Mouse (Mus musculus): ENCODE measurements around the gene Ptger4.
"Not testable (repeated sequence)": the region's sequence is repeated elsewhere in the genome, so short reads cannot be mapped to it uniquely, and the experiment has no call there.

Gene Ptger4

GRCm38 (mm10) chr15:5238073-5238472, 5.9 kb downstream of the Ptger4 start:
- DNase-seq (ENCODE audit: low spot score): no peak

- DNase-seq (ENCODE audit: low spot score): no peak
Observed at GRCm38 (mm10) chr15:5237012-5237660, 6.9 kb downstream of the Ptger4 start.

- peak; percentile 86 for DNase-seq (ENCODE audit: low spot score)
Observed at GRCm38 (mm10) chr15:5236538-5236937, 7.4 kb downstream of the Ptger4 start.

GRCm38 (mm10) chr15:5235527-5235926, 8.5 kb downstream of the Ptger4 start:
- DNase-seq (ENCODE audit: low spot score): peak; percentile 31

- no peak for DNase-seq (ENCODE audit: low spot score)
Observed at GRCm38 (mm10) chr15:5234659-5235058, 9.3 kb downstream of the Ptger4 start.

DNA sequence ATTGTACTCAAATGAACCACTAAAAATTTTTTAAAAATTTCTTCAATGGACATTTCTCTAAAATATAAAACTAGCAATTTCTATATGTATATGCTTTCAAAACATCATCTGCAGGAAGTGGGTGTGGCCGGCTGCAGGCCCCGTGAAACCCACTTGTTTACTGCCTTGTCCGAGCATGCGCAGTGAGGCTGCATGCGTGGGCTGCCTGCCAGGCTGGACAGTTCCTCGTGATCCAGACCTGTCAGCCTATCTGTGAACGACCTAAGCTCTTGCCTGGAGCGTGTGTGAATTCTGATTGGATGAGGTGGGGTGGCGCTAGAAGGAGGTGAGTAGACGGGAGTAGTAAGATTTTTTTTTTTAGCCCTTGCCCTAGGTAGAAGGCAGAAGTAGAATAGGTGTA, 13.2 kb downstream of the Ptger4 start:
- DNase-seq (ENCODE audit: low spot score): not testable (repeated sequence)

DNA sequence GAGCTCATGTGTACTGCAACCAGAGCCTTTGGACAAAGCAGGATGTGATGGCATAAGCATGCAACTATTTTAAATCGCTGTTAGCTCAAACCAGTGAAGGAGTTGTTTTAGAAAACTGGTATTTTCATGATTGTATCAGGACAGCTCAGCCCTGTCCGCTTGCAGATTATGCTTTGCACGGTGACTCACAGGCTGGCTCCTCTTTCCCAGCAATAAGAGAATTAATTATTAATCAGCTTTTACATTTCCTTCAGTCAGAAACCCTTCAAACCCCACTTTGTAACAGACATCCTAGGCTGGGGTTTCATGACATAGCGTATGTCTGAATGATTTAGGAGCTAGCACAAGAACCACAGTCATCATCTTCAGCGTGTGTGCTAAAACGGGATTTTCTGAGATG, 23.5 kb downstream of the Ptger4 start:
- no peak for DNase-seq (ENCODE audit: low spot score)

- DNase-seq (ENCODE audit: low spot score): no peak
Observed at GRCm38 (mm10) chr15:5209116-5209515, 34.9 kb downstream of the Ptger4 start.

DNA sequence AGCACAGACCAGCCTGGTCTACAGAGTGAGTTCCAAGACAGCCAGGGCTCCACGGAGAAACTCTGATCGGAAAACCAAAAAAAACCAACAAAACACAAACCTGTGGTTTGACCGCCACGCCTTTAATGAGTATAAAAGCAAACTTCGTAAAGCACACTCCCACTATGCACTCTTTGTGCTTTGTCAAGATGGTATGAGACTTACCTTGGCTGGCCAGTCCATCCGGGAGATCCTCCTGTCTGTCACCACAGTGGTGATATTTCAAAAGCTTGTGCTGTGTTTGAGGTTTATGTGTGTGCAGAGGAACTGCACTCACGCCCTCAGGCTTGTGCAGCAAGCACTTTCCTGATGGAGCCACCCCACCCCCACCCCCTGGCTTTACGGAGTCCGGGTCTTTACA, 38.8 kb downstream of the Ptger4 start:
- DNase-seq (ENCODE audit: low spot score): no peak

DNA sequence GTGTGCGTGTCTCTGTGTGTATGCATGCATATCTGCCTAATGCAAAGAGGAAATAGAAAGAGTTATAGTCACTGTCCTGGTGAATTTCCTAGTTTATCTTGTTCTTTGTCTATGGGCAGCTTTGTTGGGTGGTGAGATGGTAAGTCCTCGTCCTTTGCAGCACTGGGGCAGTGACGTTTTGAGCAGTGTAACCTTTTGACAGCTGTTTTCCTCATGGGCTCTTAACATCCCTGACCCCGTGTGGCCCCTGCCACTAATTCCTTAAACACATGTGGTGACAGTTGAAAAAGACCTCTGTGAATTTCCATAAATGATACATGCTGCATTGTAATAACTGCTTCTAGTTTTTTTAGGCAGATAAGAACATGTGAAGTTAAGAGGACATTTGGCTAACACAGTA, 47.3 kb downstream of the Ptger4 start:
- DNase-seq (ENCODE audit: low spot score): peak; percentile 29

DNA sequence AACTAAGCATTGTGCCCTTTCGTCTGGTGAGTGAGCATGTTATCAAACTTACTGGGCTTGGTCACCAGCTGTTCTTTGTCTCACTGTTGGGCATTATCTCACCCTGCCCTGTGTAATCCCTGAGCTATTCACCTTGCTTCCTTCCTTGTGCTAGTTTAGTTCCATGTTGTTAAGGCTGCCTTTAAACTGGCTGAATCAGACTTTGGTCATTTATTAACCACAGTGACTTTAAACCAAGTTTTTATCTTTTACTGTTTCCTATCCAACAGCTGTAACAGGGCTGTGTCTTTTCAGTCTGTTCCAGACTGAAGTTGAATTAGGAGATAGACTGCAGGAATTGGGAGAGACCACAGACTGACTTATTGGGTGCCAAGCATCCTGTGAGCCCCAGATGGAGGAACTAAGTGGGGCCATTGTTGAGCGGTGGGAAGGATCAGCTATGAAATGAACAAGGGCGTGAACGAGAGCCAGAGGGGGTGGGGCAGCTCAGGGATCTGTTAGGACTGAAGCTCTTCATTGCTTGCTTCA, 47.9 kb downstream of the Ptger4 start:
- DNase-seq (ENCODE audit: low spot score): no peak

DNA sequence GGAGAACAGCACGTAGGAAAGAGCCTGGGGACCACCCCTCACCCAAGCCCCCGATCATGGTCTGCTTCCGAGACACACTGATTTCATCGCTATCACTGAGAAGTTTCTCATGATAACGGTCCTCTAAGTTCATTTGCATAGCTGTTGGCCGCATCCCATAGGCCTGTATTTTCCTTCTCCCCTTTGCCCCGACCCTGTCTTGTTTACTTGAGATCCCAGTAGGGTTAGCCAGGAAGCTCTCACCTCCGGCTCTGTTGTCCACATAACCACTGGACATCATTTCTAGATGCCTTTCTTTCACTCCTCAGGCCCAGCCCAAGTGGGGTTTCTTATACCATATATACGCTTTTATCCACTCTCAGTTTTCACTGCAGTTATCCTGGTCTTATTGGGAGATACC, 49.1 kb downstream of the Ptger4 start:
- DNase-seq (ENCODE audit: low spot score): no peak

GRCm38 (mm10) chr15:5194446-5194845, 49.5 kb downstream of the Ptger4 start:
- no peak for DNase-seq (ENCODE audit: low spot score)

DNA sequence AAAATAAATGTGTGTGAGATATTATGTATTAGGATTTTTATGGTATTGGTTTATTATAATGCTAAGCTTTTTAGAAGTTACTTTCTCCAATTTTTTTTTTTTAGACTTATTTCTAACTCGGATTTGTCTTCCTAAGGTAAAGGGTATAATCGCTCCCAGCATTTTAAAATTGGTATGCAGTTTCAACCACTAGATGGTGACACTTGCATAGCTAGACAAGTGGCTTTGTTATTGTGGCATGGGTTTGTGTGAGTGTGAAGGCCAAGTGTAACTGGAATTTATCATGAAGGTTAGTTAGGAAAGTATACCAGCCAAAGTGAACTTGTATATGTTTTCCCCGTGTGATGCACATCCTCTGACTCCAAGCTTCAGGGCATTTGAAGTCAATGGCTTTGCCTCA, 50.2 kb downstream of the Ptger4 start:
- DNase-seq (ENCODE audit: low spot score): peak; percentile 36

- no peak for DNase-seq (ENCODE audit: low spot score)
Observed at GRCm38 (mm10) chr15:5189504-5190093, 54.4 kb downstream of the Ptger4 start.

- DNase-seq (ENCODE audit: low spot score): no peak
Observed at GRCm38 (mm10) chr15:5188029-5188428, 56.0 kb downstream of the Ptger4 start.

DNA sequence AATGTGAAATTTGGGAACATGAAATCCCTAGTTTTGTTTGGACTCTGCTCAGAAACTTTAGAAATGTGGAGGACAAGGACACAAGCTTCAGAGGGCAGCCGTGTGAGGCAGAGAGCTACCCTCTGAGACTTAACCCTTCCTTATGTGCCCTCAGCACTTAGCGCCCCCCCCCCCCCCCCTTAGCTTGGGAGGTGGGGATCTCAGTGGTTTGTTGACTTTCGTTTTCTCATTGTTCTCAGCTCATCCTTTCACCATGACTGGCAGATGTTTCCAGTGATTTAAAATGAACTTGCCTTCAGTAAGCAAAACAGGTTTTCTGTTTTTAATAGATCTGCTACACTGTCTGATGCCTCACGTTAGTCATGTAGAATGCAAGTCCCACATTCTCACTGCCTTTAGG, 56.9 kb downstream of the Ptger4 start:
- no peak for DNase-seq (ENCODE audit: low spot score)

DNA sequence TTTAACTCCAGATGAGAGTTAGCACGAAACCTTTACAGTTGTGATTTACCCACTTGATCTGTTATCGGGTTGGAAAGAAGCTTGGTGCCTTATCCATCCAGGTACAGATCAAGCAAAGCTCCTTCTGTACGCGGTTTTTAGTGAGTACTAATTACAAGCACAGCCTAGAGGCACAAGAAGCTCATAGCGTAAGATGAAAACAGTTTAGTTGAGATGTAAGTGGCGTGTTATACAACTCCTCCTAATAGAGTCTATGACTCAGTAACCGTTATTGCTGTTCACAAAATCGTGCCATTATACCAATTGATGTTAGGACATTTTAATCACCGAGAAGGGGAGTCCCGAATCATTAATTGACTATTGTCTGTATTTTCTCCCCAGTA, 57.7 kb downstream of the Ptger4 start:
- no peak for DNase-seq (ENCODE audit: low spot score)

DNA sequence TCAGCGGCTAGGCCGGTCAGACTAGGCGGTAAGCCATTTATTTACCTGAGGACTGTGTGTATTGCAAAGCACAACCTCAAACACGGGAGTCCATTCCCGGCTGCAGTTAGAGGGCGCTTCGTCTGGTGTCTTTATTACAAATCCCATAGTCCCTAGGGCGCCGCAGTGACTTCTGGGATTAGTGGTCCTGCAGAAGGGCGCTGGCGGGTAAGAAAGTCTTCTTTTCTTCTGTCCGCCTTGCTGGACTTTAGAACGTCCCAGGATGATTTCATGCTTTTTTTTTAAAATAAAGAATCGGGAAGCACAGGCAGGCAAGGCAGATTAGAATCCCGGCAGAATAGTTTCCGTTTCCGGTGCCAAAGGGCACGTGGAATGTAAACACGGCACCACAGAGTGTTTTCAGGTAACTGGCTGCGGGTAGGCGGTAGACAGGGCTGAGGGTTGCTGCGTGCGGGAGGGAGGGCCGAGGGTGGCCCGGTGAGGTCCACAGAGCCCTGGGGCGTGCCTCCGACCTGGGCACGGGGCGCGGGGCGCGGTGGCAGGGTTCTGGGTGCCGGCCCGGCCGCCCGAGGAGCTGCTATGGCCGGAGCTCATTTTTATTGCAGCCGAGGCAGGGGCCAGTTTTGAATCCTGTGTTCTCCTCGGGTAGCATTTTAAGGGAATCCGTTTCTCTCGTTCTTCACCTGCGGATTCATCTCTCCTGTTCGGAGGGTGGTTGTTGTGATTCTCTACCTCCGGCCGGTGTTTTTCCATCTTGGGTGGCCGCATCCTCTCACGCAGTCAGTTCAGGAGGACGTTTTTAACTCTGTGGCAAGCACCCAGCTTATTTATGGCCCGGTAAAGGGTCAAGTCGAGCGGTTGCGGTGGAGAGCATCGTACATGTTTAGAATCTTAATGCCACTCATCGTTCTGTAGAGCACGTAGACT, 58.4 kb downstream of the Ptger4 start, which contains the start of gene Ttc33:
Gene Ttc33 (plus strand): TSS at position 160 of the 927 bp plus-strand sequence.
- DNase-seq (ENCODE audit: low spot score): peak; percentile 85

GRCm38 (mm10) chr15:5184668-5185330, 59.2 kb downstream of the Ptger4 start:
- DNase-seq (ENCODE audit: low spot score): peak; percentile 32

DNA sequence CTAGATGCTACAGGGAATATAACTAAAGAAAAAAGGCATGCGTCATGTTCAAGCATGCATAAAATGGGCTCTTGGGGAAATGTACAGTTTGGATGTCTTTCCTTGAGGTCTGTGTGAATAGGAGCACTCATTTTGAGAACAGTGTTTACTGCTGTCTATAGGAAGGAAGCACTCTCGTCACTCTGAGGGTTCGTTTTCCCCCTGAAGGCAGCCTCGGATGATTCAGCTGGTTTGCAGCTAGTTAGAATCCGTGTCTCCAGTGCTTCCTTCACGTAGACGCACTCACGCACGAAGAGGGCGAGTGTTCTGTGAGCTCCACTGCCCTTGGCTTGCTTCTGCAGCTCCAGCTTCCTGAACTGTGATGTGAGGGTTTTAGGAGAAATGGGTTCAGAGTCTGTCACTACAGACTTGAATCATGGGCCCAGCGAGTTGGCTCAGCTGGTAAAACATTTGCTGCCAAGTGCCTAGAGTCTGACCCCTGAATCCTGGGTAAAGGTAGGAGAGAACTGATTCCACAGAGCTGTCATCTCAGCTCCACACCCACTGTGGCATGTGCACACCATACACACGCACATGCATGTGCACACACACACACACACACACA, 70.7 kb downstream of the Ptger4 start:
- DNase-seq (ENCODE audit: low spot score): no peak
